Mouse (Mus musculus) CH12.LX (cell line): ENCODE results near the gene Uap1l1. TPM values are rescaled to one million over a fixed set of nuclear protein-coding genes. Genes with fewer than 3 reads are reported as not detected.

Experiments
- DNase-seq: peaks from one replicate; pipeline ENCODE4 v3.0.0-alpha.2; 2013; ENCODE audit errors: extremely low read depth
- H3K27ac ChIP-seq: 2 replicates; pipeline ENCODE4 v1.5.1; 2012; ENCODE audit warnings: low read depth, mild to moderate bottlenecking, control low read depth, moderate library complexity; ENCODE audit not compliant: insufficient read depth
- H3K27me3 ChIP-seq: replicated peaks from 2 replicates; pipeline ENCODE3; 2012; ENCODE audit warnings: inconsistent platforms
- H3K36me3 ChIP-seq, 2 experiments: replicated peaks in 1 of 2; 2 replicates each; pipeline versions ENCODE3 to v1.6.1; 2012; ENCODE audit warnings: inconsistent platforms in 1 of 2, low read length in 1 of 2, mild to moderate bottlenecking in 1 of 2, mixed read lengths in 1 of 2, moderate library complexity in 1 of 2; ENCODE audit not compliant: control insufficient read depth in 1 of 2, insufficient read depth in 1 of 2
- H3K4me1 ChIP-seq, 2 experiments: 2 replicates each; pipeline ENCODE4 v1.6.1; 2012; ENCODE audit warnings: inconsistent platforms in 1 of 2, moderate library complexity in 1 of 2; ENCODE audit not compliant: insufficient read depth in 2 of 2, control insufficient read depth in 1 of 2
- H3K4me2 ChIP-seq: 2 replicates; pipeline ENCODE4 v1.6.1; 2012; ENCODE audit warnings: low read depth, mild to moderate bottlenecking, control low read depth; ENCODE audit not compliant: poor library complexity, insufficient read depth, severe bottlenecking
- H3K4me3 ChIP-seq, 3 experiments: fragments of 150-350 bp in 1 of 3; sonication (generic) in 1 of 3; replicated peaks in 1 of 3; 2 replicates each; pipeline versions ENCODE3 to v1.5.1; 2011 to 2012; ENCODE audit warnings: low read depth in 2 of 3, low read length in 2 of 3, mild to moderate bottlenecking in 2 of 3, moderate library complexity in 2 of 3, control low read depth in 1 of 3, improper control_type of control experiment in 1 of 3, inconsistent platforms in 1 of 3, mixed read lengths in 1 of 3; ENCODE audit not compliant: poor library complexity in 1 of 3
- H3K79me2 ChIP-seq: replicated peaks from 2 replicates; pipeline ENCODE4 v1.6.1; 2012; ENCODE audit warnings: mild to moderate bottlenecking, moderate library complexity; ENCODE audit not compliant: control insufficient read depth, poor library complexity, insufficient read depth, severe bottlenecking; ENCODE audit errors: extremely low read depth
- H3K9ac ChIP-seq: 2 replicates; pipeline ENCODE4 v1.6.1; 2012; ENCODE audit warnings: low read depth, mild to moderate bottlenecking, control low read depth, moderate library complexity; ENCODE audit not compliant: insufficient read depth
- H3K9me3 ChIP-seq: replicated peaks from 2 replicates; pipeline ENCODE3; 2012; ENCODE audit warnings: low read length, inconsistent platforms, mixed read lengths
- BHLHE40 ChIP-seq: IDR thresholded peaks from 2 replicates; pipeline ENCODE4 v1.6.1; 2011; ENCODE audit warnings: mild to moderate bottlenecking, low read depth, low read length, improper control_type of control experiment
- CHD1 ChIP-seq: IDR thresholded peaks from 2 replicates; pipeline ENCODE4 v1.6.1; 2012; ENCODE audit warnings: low read depth, low read length, improper control_type of control experiment, inconsistent platforms
- CHD2 ChIP-seq: IDR thresholded peaks from 2 replicates; pipeline ENCODE4 v1.6.1; 2011; ENCODE audit warnings: low read length, improper control_type of control experiment
- EP300 ChIP-seq: IDR thresholded peaks from 2 replicates; pipeline ENCODE4 v1.6.1; 2011; ENCODE audit warnings: low read length, improper control_type of control experiment
- ETS1 ChIP-seq: conservative IDR thresholded peaks from 2 replicates; pipeline ENCODE4 v1.6.1; 2012; ENCODE audit warnings: low read depth, mild to moderate bottlenecking, inconsistent platforms, low read length, improper control_type of control experiment, moderate library complexity
- HCFC1 ChIP-seq: IDR thresholded peaks from 2 replicates; pipeline ENCODE4 v1.6.1; 2012; ENCODE audit warnings: low read depth, mild to moderate bottlenecking, inconsistent platforms, low read length, improper control_type of control experiment
- IRF4 ChIP-seq: IDR thresholded peaks from 2 replicates; pipeline ENCODE4 v1.6.1; 2014; ENCODE audit warnings: low read depth, mild to moderate bottlenecking, inconsistent platforms, low read length, improper control_type of control experiment
- JUN ChIP-seq: IDR thresholded peaks from 2 replicates; pipeline ENCODE4 v1.6.1; 2011; ENCODE audit warnings: low read depth, mild to moderate bottlenecking, low read length, improper control_type of control experiment, moderate library complexity; ENCODE audit not compliant: insufficient read depth
- MAFK ChIP-seq: IDR thresholded peaks from 2 replicates; pipeline ENCODE4 v1.6.1; 2011; ENCODE audit warnings: low read length, improper control_type of control experiment; ENCODE audit not compliant: insufficient replicate concordance
- MAX ChIP-seq: IDR thresholded peaks from 2 replicates; pipeline ENCODE4 v1.6.1; 2011; ENCODE audit warnings: low read length, improper control_type of control experiment
- MEF2A ChIP-seq: IDR thresholded peaks from 2 replicates; pipeline ENCODE4 v1.6.1; 2014; ENCODE audit warnings: low read depth, mild to moderate bottlenecking, inconsistent platforms, low read length, improper control_type of control experiment, borderline replicate concordance
- MXI1 ChIP-seq: IDR thresholded peaks from 2 replicates; pipeline ENCODE4 v1.6.1; 2011; ENCODE audit warnings: mild to moderate bottlenecking, low read depth, low read length, improper control_type of control experiment
- MYC ChIP-seq: IDR thresholded peaks from 2 replicates; pipeline ENCODE4 v1.6.1; 2011; ENCODE audit warnings: low read depth, mild to moderate bottlenecking, improper control_type of control experiment, low read length
- NRF1 ChIP-seq: IDR thresholded peaks from 2 replicates; pipeline ENCODE4 v1.6.1; 2014; ENCODE audit warnings: low read depth, mild to moderate bottlenecking, inconsistent platforms, low read length, improper control_type of control experiment, moderate library complexity
- PAX5 ChIP-seq: IDR thresholded peaks from 2 replicates; pipeline ENCODE4 v1.6.1; 2012; ENCODE audit warnings: low read length, inconsistent platforms, mixed read lengths
- POLR2A ChIP-seq: IDR thresholded peaks from 2 replicates; pipeline ENCODE4 v1.6.1; 2011; ENCODE audit warnings: low read depth, mild to moderate bottlenecking, improper control_type of control experiment, low read length
- RAD21 ChIP-seq: IDR thresholded peaks from 2 replicates; pipeline ENCODE4 v1.6.1; 2011; ENCODE audit warnings: low read depth, mild to moderate bottlenecking, low read length, improper control_type of control experiment, moderate library complexity
- RCOR1 ChIP-seq: conservative IDR thresholded peaks from 2 replicates; pipeline ENCODE4 v1.6.1; 2012; ENCODE audit warnings: low read depth, mild to moderate bottlenecking, inconsistent platforms, low read length, improper control_type of control experiment
- SIN3A ChIP-seq: IDR thresholded peaks from 2 replicates; pipeline ENCODE4 v1.6.1; 2012; ENCODE audit warnings: low read length, improper control_type of control experiment, inconsistent platforms
- SMC3 ChIP-seq: IDR thresholded peaks from 2 replicates; pipeline ENCODE4 v1.6.1; 2011; ENCODE audit warnings: low read depth, low read length, improper control_type of control experiment
- TBP ChIP-seq: conservative IDR thresholded peaks from 2 replicates; pipeline ENCODE4 v1.6.1; 2011; ENCODE audit warnings: low read depth, low read length, improper control_type of control experiment
- TCF12 ChIP-seq: IDR thresholded peaks from 2 replicates; pipeline ENCODE4 v1.6.1; 2014; ENCODE audit warnings: low read depth, mild to moderate bottlenecking, inconsistent platforms, low read length, improper control_type of control experiment
- UBTF ChIP-seq: IDR thresholded peaks from 2 replicates; pipeline ENCODE4 v1.6.1; 2012; ENCODE audit warnings: low read depth, mild to moderate bottlenecking, inconsistent platforms, low read length, improper control_type of control experiment, moderate library complexity
- USF2 ChIP-seq: conservative IDR thresholded peaks from 2 replicates; pipeline ENCODE4 v1.6.1; 2011; ENCODE audit warnings: low read depth, low read length, improper control_type of control experiment
- ZKSCAN1 ChIP-seq: IDR thresholded peaks from 2 replicates; pipeline ENCODE4 v1.6.1; 2012; ENCODE audit warnings: low read depth, inconsistent platforms, low read length, improper control_type of control experiment, borderline replicate concordance
- ZNF384 ChIP-seq: IDR thresholded peaks from 2 replicates; pipeline ENCODE4 v1.6.1; 2012; ENCODE audit warnings: low read depth, low read length, improper control_type of control experiment, inconsistent platforms
- dilution Hi-C: fragments of 300-500 bp; cut with MboI; formaldehyde crosslinking; loops from 2 replicates; pipeline ENCODE4 v1.14.3; 2020; ENCODE audit warnings: low sequenced_read_pairs; ENCODE audit not compliant: extremely low pct_unique_long_range_greater_than_20kb, extremely low pct_ligation_motif_present
- in situ Hi-C: fragments of 300-500 bp; cut with MboI; formaldehyde crosslinking; loops from 3 replicates; pipeline ENCODE4 v1.14.3; 2019; ENCODE audit warnings: low sequenced_read_pairs, low pct_ligation_motif_present, low pct_unique_long_range_greater_than_20kb, mixed read lengths
- polyA plus RNA-seq: library from polyadenylated mRNA; unstranded; fragments of >175 nt; gene quantifications from 2 replicates; pipeline ENCODE4 v1.2.1, GENCODE M21; 2012; ENCODE audit warnings: low read depth; ENCODE audit not compliant: insufficient read length
- total RNA-seq, 2 experiments: library from RNA; depleted of rRNA; stranded (reverse); fragments of 300-350 nt in 1 of 2; fragments of >200 nt in 1 of 2; gene quantifications; 2 replicates each; pipeline ENCODE4 v1.2.3; 2012 to 2014

The Uap1l1 gene
- total and polyA plus RNA-seq, 3 experiments = 4.3 to 30.8 (median 14.5) TPM

DNA sequence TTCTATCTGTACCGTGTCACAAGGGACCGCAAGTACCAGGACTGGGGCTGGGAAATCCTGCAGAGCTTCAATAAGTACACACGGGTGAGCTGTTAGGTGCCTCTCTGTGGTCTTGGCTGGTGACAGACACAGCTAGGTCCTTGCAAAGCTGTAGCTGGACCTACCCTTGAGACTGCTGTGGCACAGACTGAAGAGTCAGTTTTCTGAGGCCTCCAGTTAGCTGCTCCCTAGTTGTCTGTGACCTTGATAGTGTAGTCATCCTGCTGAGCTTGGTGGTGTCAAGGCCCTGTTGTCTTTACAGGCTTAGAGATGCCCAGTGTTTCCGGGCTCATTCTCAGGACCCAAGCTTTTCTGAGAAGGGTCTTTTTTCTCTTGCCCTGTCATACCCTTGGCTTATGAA lies 16.0 kb downstream of the Uap1l1 start:
- TF ChIP-seq RAD21 = no peak
- no peak for TF ChIP-seq HCFC1
- no peak for TF ChIP-seq SMC3
- TF ChIP-seq USF2 = no peak
- TF ChIP-seq PAX5 = no peak
- TF ChIP-seq NRF1 = no peak
- TF ChIP-seq POLR2A = no peak
- TF ChIP-seq CHD2 = no peak
- TF ChIP-seq ZKSCAN1 = no peak
- TF ChIP-seq TBP = no peak
- dilution Hi-C loops = no loop called here
- Histone ChIP-seq H3K27ac (no peak overlapping the region), H3K9ac (no peak overlapping the region), H3K4me1 (peaks cover 0 to 6% of the 10 kb centered on the region in 2 experiments; a peak in 1 of 4 replicates), H3K4me3 (no peak overlapping the region), H3K36me3 (peaks cover 92 to 97% of the 10 kb centered on the region in 2 experiments), H3K4me2 (no peak overlapping the region), H3K27me3 (no peaks in the 10 kb centered on the region), H3K79me2 (no peaks in the 10 kb centered on the region; the same call in 1 of the 2 replicates), H3K9me3 (no peaks in the 10 kb centered on the region)
- in situ Hi-C loops = no loop called here
- no peak for DNase-seq

DNA sequence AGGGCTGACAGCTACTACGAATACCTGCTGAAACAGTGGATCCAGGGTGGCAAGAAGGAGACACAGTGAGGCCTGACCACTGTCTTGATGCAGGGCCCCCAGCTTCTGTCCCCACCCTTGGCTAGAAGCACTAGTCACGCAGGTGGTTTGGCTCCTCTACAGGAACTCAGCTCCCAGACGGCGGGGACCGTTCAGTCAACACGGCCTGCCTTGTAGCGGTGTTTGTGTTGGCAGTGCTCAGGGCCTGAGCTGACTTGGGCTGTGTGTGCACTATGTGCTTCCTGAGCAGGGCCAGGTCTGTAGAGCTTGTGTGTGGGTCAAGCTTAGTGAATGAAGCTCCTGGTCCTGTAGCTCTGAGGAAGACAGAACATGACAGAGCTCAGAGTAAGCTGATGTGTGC lies 17.3 kb downstream of the Uap1l1 start:
- no peaks in the 10 kb centered on the region for H3K9me3 ChIP-seq
- H3K27me3 ChIP-seq = no peaks in the 10 kb centered on the region
- H3K4me3 ChIP-seq = no peak overlapping the region
- no peak for DNase-seq
- dilution Hi-C loops (no loop called here), in situ Hi-C loops (no loop called here)
- H3K79me2 ChIP-seq = no peaks in the 10 kb centered on the region; the same call in 1 of the 2 replicates
- H3K27ac ChIP-seq = no peak overlapping the region
- no peak overlapping the region for H3K4me2 ChIP-seq
- H3K4me1 ChIP-seq = no peaks in the 10 kb centered on the region
- peaks cover 91 to 97% of the 10 kb centered on the region in 2 experiments for H3K36me3 ChIP-seq
- TF ChIP-seq MAX (no peak), POLR2A (no peak), ETS1 (no peak), UBTF (no peak), MXI1 (no peak), TCF12 (no peak)
- H3K9ac ChIP-seq = no peak overlapping the region

DNA sequence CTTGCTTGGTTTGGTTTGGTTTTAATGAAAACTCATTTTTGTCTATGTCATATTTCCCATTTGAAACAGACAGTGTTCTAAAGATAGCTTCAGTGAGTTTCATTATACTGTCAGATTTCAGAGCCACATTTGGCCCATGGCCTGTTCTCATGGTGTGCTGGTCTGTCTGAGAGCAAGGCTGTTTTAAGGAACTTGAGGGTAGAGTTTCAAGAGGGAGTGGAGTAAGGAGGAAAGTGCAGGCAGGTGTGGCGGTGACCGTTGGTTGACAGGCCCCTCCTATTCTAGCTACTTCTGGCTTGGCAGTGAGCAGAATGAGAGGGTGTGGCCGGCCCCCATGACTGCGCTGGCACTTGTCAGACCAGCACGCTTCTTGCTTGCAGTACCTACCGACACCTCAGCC lies 27.2 kb downstream of the Uap1l1 start:
- H3K9ac ChIP-seq = 0 out of 2 replicates have a peak overlapping the region, but pooled peaks have one; percentile 16
- no peaks in the 10 kb centered on the region for H3K27me3 ChIP-seq
- dilution Hi-C loops (no loop called here), in situ Hi-C loops (loop anchor here (10.0 kb wide), 1 partner anchor 64 kb away; the partner anchor contains the start of genes Anapc2 and Ssna1)
- H3K27ac ChIP-seq = peak overlapping the region; percentile 82
- H3K9me3 ChIP-seq = no peaks in the 10 kb centered on the region
- peaks cover 11% of the 10 kb centered on the region for H3K79me2 ChIP-seq
- peak; percentile 92 for DNase-seq
- H3K36me3 ChIP-seq = peaks cover 52 to 83% of the 10 kb centered on the region in 2 experiments
- H3K4me3 ChIP-seq = no peak overlapping the region
- H3K4me1 ChIP-seq = peaks cover 17 to 63% of the 10 kb centered on the region in 2 experiments
- peak overlapping the region; percentile 9 for H3K4me2 ChIP-seq
- TF ChIP-seq EP300 (peak; percentile 89), SIN3A (peak; percentile 43; the same call in 1 of the 2 replicates), MAX (peak; percentile 72), ZNF384 (no peak), MAFK (peak; percentile 78), MXI1 (peak; percentile 72), ETS1 (peak; percentile 84), IRF4 (peak; percentile 85), POLR2A (no peak), HCFC1 (peak; percentile 14; the same call in 1 of the 2 replicates), JUN (peak; percentile 67), BHLHE40 (peak; percentile 63), MYC (peak; percentile 85), TBP (0 out of 2 replicates have a peak, but pooled peaks have one; percentile 26), MEF2A (peak; percentile 95), CHD1 (no peak), RCOR1 (0 out of 2 replicates have a peak, but pooled peaks have one; percentile 38)
